Mouse (Mus musculus) testis, adult 2 months (tissue): ENCODE results near the gene Lyst.

Source experiments
- CTCF ChIP-seq: fragments of 200-500 bp; IDR thresholded peaks from 2 replicates; pipeline ENCODE4 v1.5.1; 2012; ENCODE audit warnings: low read depth, mild to moderate bottlenecking, inconsistent platforms, low read length, moderate library complexity; ENCODE audit not compliant: control insufficient read depth, insufficient read depth, insufficient replicate concordance
- POLR2A ChIP-seq: fragments of 200-500 bp; IDR thresholded peaks from 2 replicates; pipeline ENCODE4 v1.6.1; 2012; ENCODE audit warnings: low read depth, mild to moderate bottlenecking, inconsistent platforms, low read length, moderate library complexity; ENCODE audit not compliant: control insufficient read depth

GRCm38 (mm10) chr13:13547889-13548288 is 42.3 kb upstream of the Lyst start:
- TF ChIP-seq POLR2A (no peak), CTCF (no peak)
